Mouse (Mus musculus) liver, postnatal 0 days (tissue): ENCODE measurements around the gene Npc1l1.

Source experiments
- CTCF ChIP-seq: sonication (generic); IDR thresholded peaks from 2 replicates; pipeline ENCODE4 v1.5.1; 2016; ENCODE audit warnings: antibody characterized with exemption, low read depth
- EP300 ChIP-seq: IDR thresholded peaks from 2 replicates; pipeline ENCODE4 v1.6.1; 2016; ENCODE audit warnings: antibody characterized with exemption, low read depth, mild to moderate bottlenecking

GRCm38 (mm10) chr11:6252824-6253223, 22.9 kb upstream of the Npc1l1 start:
- no peak for TF ChIP-seq CTCF
- TF ChIP-seq EP300, result no peak
